ENCODE assay signal across 9 mouse cellular contexts in genomic region chr10:93832811-93833210, GRCm38 (mm10). TPM values are rescaled to one million over a fixed set of nuclear protein-coding genes. Genes with fewer than 3 reads are reported as not detected.
A peak's percentile ranks its signal among the peaks of the same experiment; 100 is the strongest.
DNase-seq lines count a peak whose midpoint lies in the region; ATAC-seq and TF ChIP-seq lines count a peak whose summit lies in the region.
"Had no signal": no experiment of that assay in that cellular context is flagged by ENCODE, and none has a peak within 500 bp of the region (broad histone marks: within the 10 kb centered on the region; RNA-seq: fewer than 3 reads in every experiment).

No protein-coding gene starts in this region.

- no peaks in the 10 kb centered on the region for H3K79me2 ChIP-seq in myocyte (ENCODE audit: control insufficient read depth, insufficient read depth)

- H3K36me3 ChIP-seq in heart, embryonic 11.5 days (ENCODE audit: control insufficient read depth, insufficient read depth, low read length), result no peaks in the 10 kb centered on the region
- no peaks in the 10 kb centered on the region for H3K36me3 ChIP-seq in lung, embryonic 14.5 days (ENCODE audit: insufficient read depth)
- no peaks in the 10 kb centered on the region for H3K36me3 ChIP-seq in hindbrain, postnatal 0 days (ENCODE audit: insufficient read depth, low read length)
- H3K36me3 ChIP-seq in myocyte (ENCODE audit: control insufficient read depth, insufficient read depth), result no peaks in the 10 kb centered on the region

- TF ChIP-seq CTCF in lung, embryonic 14.5 days (IDR thresholded peaks at IDR 0.05; ENCODE audit: low read depth), result no peak
- TF ChIP-seq CTCF in hindbrain, postnatal 0 days (IDR thresholded peaks at IDR 0.05; ENCODE audit: low read depth), result no peak

- H3K9me3 ChIP-seq in heart, embryonic 11.5 days (replicated peaks; ENCODE audit: control insufficient read depth, low read length), result no peaks in the 10 kb centered on the region
- no peaks in the 10 kb centered on the region for H3K9me3 ChIP-seq in lung, embryonic 14.5 days (ENCODE audit: low read depth, low read length)
- H3K9me3 ChIP-seq in hindbrain, postnatal 0 days (ENCODE audit: low read length), result no peaks in the 10 kb centered on the region

- 27% methylated on average over 9 of the region's 9 CpGs for WGBS in heart, embryonic 11.5 days (ENCODE audit: insufficient replicate concordance)
- 35% methylated on average over 9 of the region's 9 CpGs for WGBS in lung, embryonic 14.5 days
- 39% methylated on average over 9 of the region's 9 CpGs for WGBS in hindbrain, postnatal 0 days

- ATAC-seq in heart, embryonic 11.5 days (replicated peaks; ENCODE audit: insufficient number of reproducible peaks, low FRiP score, low TSS enrichment), result no peak
- ATAC-seq in lung, embryonic 14.5 days (ENCODE audit: insufficient read depth), result no peak
- ATAC-seq in hindbrain, postnatal 0 days, result no peak

- H3K27me3 ChIP-seq in heart, embryonic 11.5 days (ENCODE audit: control insufficient read depth, insufficient read depth, low read length), result peaks cover 47% of the 10 kb centered on the region
- peaks cover 58% of the 10 kb centered on the region for H3K27me3 ChIP-seq in lung, embryonic 14.5 days (ENCODE audit: insufficient read depth, low read length)
- H3K27me3 ChIP-seq in hindbrain, postnatal 0 days (ENCODE audit: insufficient read depth, low read length), result peaks cover 32% of the 10 kb centered on the region
- H3K27me3 ChIP-seq in myocyte (ENCODE audit: control insufficient read depth, insufficient read depth, insufficient read length), result no peaks in the 10 kb centered on the region

- H3K27ac ChIP-seq in heart, embryonic 11.5 days (ENCODE audit: low read depth, low read length), result no peak overlapping the region
- H3K27ac ChIP-seq in lung, embryonic 14.5 days (ENCODE audit: low read depth), result no peak overlapping the region
- no peak overlapping the region for H3K27ac ChIP-seq in hindbrain, postnatal 0 days

- no peak for TF ChIP-seq POLR2A in myocyte (IDR thresholded peaks at IDR 0.05; ENCODE audit: insufficient read length, low read depth)

- H3K4me2 ChIP-seq in heart, embryonic 11.5 days, result peak overlapping the region; percentile 98; the same call in 1 of the 2 replicates
- peak overlapping the region; percentile 96 for H3K4me2 ChIP-seq in lung, embryonic 14.5 days
- H3K4me2 ChIP-seq in hindbrain, postnatal 0 days (ENCODE audit: low read depth, low read length), result peak overlapping the region; percentile 97; the same call in 1 of the 2 replicates
- H3K4me2 ChIP-seq in myocyte (ENCODE audit: low read depth), result no peak overlapping the region

- no peak overlapping the region for H3ac ChIP-seq in myocyte (ENCODE audit: control insufficient read depth, insufficient read length)

- no peaks in the 10 kb centered on the region for H3K4me1 ChIP-seq in heart, embryonic 11.5 days (ENCODE audit: control insufficient read depth, insufficient read depth, low read length)
- 0 out of 2 replicates have a peak, but pooled peaks cover 2% of the 10 kb centered on the region for H3K4me1 ChIP-seq in lung, embryonic 14.5 days (ENCODE audit: insufficient read depth)
- no peaks in the 10 kb centered on the region for H3K4me1 ChIP-seq in hindbrain, postnatal 0 days (ENCODE audit: insufficient read depth, low read length)

- no peak overlapping the region for H3K9ac ChIP-seq in heart, embryonic 11.5 days (ENCODE audit: low read depth, low read length)
- no peak overlapping the region for H3K9ac ChIP-seq in lung, embryonic 14.5 days
- H3K9ac ChIP-seq in hindbrain, postnatal 0 days (replicated peaks; ENCODE audit: low read length), result no peak overlapping the region

- no peak overlapping the region for H3K4me3 ChIP-seq in heart, embryonic 11.5 days (ENCODE audit: low read depth, low read length)
- H3K4me3 ChIP-seq in lung, embryonic 14.5 days (ENCODE audit: low read depth, low read length), result no peak overlapping the region
- no peak overlapping the region for H3K4me3 ChIP-seq in hindbrain, postnatal 0 days (ENCODE audit: low read length)
- H3K4me3 ChIP-seq in myocyte, result peak overlapping the region; percentile 19

- DNase-seq in heart, adult 8-10 months (ENCODE audit: low spot score), result no peak
- DNase-seq in lung, embryonic 14.5 days, result no peak
- no peak for DNase-seq in lung, adult 18-20 months
- DNase-seq in hindbrain, postnatal 0 days (ENCODE audit: low spot score), result no peak
- DNase-seq in right cerebral cortex, postnatal 36 days (ENCODE audit: low spot score in 2 of 2), result no peak
- no peak for DNase-seq in cerebellum, adult 11 months

TF ChIP-seq in myocyte, 11 proteins besides CTCF, POLR2A, EP300 and RAD21:
- TF ChIP-seq TCF12 (IDR thresholded peaks at IDR 0.05; ENCODE audit: insufficient read depth, poor library complexity, severe bottlenecking) (no peak), USF1 (IDR thresholded peaks at IDR 0.05; ENCODE audit: low read depth) (no peak), MYOD1 (IDR thresholded peaks at IDR 0.05; ENCODE audit: control insufficient read depth in 1 of 3, insufficient read length in 2 of 3, low read depth in 2 of 3) (no peak), POLR2AphosphoS2 (IDR thresholded peaks at IDR 0.05; ENCODE audit: insufficient read length, low read depth) (no peak), TCF3 (IDR thresholded peaks at IDR 0.05; ENCODE audit: insufficient read length, low read depth) (no peak), CEBPB (IDR thresholded peaks at IDR 0.05; ENCODE audit: insufficient read depth, poor library complexity, severe bottlenecking) (no peak), REST (IDR thresholded peaks at IDR 0.05; ENCODE audit: insufficient read depth, insufficient read length) (no peak), E2F4 (IDR thresholded peaks at IDR 0.05; ENCODE audit: insufficient read depth) (no peak), SRF (IDR thresholded peaks at IDR 0.05; ENCODE audit: control insufficient read depth, insufficient read length, low read depth) (no peak), MYOG (IDR thresholded peaks at IDR 0.05; ENCODE audit: control insufficient read depth in 1 of 3, insufficient read depth in 1 of 3, insufficient read length in 2 of 3, low read depth in 2 of 3) (no peak), MAX (IDR thresholded peaks at IDR 0.05; ENCODE audit: low read depth) (no peak)

RNA-seq across cellular contexts. Expression of gene Usp44, which starts 1.5 kb away (rescaled TPM):
- polyA plus RNA-seq in heart, embryonic 11.5 days (2014; fragmentation: Nextera tagmentation; extraction: Ambion mirVana), result 1.1 and 1.3 TPM in 2 replicates
- not detected for total RNA-seq in heart, adult 8-10 months (2022)
- 0.70 and 0.74 TPM in 2 replicates for polyA plus RNA-seq in lung, embryonic 14.5 days (2014; fragmentation: Nextera tagmentation; extraction: Ambion mirVana)
- total RNA-seq in hindbrain, postnatal 0 days (2014; rRNA removed), result 0.22 and 0.26 TPM in 2 replicates
- 0.39 and 0.43 TPM in 2 replicates for polyA plus RNA-seq in hindbrain, postnatal 0 days (2015; fragmentation: Nextera tagmentation; extraction: Ambion mirVana)
- 0.17 TPM for polyA plus RNA-seq in myocyte (2012; fragmentation: generic; extraction: Trizol)
- total RNA-seq: layer of hippocampus, adult 18-20 months had no signal
